Mouse (Mus musculus): ENCODE measurements around the gene Kmt5b. TPM values are rescaled to one million over a fixed set of nuclear protein-coding genes. Genes with fewer than 3 reads are reported as not detected.

Gene Kmt5b
- polyA plus RNA-seq, 1 experiment from 2014 or later: 35.0 TPM

- peak; percentile 62 for ATAC-seq
These were observed 52.8 kb downstream of the Kmt5b start for GRCm38 (mm10) chr19:3819899-3820444.

GRCm38 (mm10) chr19:3825044-3825443 is 57.8 kb downstream of the Kmt5b start:
- TF ChIP-seq CTCF (IDR thresholded peaks at IDR 0.05): no peak
- no peak for ATAC-seq
- ChIA-PET CTCF (no interaction called here), POLR2A (interaction anchor here (1.1 kb wide), 1 partner anchor 8 kb away, joined by 3 read pairs; no protein-coding TSS in a partner anchor)
- DNase-seq (ENCODE audit: low read depth, low spot score): no peak
- no peaks in the 10 kb centered on the region for H3K27me3 ChIP-seq
- in situ Hi-C loops (cut with MboI; ENCODE audit: low pct_unique_long_range_greater_than_20kb): no loop called here

More at GRCm38 (mm10) chr19:3819899-3820444, 52.8 kb downstream of the Kmt5b start:
- in situ Hi-C loops (cut with MboI; ENCODE audit: low pct_unique_long_range_greater_than_20kb): no loop called here
- TF ChIP-seq CTCF (IDR thresholded peaks at IDR 0.05): no peak
- ChIA-PET CTCF (interaction anchor here (0.6 to 1.8 kb wide), 3 partner anchors 10 to 30 kb away, joined by 3 to 6 read pairs (median 4); no protein-coding TSS in a partner anchor), POLR2A (no interaction called here)
- DNase-seq (ENCODE audit: low read depth, low spot score): no peak
- H3K27me3 ChIP-seq: no peaks in the 10 kb centered on the region

GRCm38 (mm10) chr19:3829863-3830262 is 62.6 kb downstream of the Kmt5b start:
- ATAC-seq (no peak), DNase-seq (ENCODE audit: low read depth, low spot score) (no peak)
- in situ Hi-C loops (cut with MboI; ENCODE audit: low pct_unique_long_range_greater_than_20kb): no loop called here
- ChIA-PET POLR2A (no interaction called here), CTCF (interaction anchor here (1.2 kb wide), 1 partner anchor 10 kb away, joined by 3 read pairs; no protein-coding TSS in a partner anchor)
- H3K27me3 ChIP-seq: no peaks in the 10 kb centered on the region
- no peak for TF ChIP-seq CTCF (IDR thresholded peaks at IDR 0.05)

- in situ Hi-C loops (cut with MboI; ENCODE audit: low pct_unique_long_range_greater_than_20kb): no loop called here
- H3K27me3 ChIP-seq: no peaks in the 10 kb centered on the region
- CTCF ChIA-PET: interaction anchor here (1.4 kb wide), 1 partner anchor 12 kb away, joined by 6 read pairs; no protein-coding TSS in a partner anchor
- TF ChIP-seq CTCF (IDR thresholded peaks at IDR 0.05): no peak
- POLR2A ChIA-PET: interaction anchor here (0.6 to 0.9 kb wide), 2 partner anchors 9 to 641 kb away, joined by 3 read pairs; no protein-coding TSS in a partner anchor
- ATAC-seq: no peak
- no peak for DNase-seq (ENCODE audit: low read depth, low spot score)
These were observed 64.5 kb downstream of the Kmt5b start for GRCm38 (mm10) chr19:3831716-3832115.

GRCm38 (mm10) chr19:3832851-3833353 is 65.7 kb downstream of the Kmt5b start:
- in situ Hi-C loops (cut with MboI; ENCODE audit: low pct_unique_long_range_greater_than_20kb): no loop called here
- ChIA-PET POLR2A (interaction anchor here (0.6 to 0.8 kb wide), 2 partner anchors 8 to 18 kb away, joined by 3 read pairs; no protein-coding TSS in a partner anchor), CTCF (interaction anchor here (0.7 to 0.9 kb wide), 2 partner anchors 16 to 18 kb away, joined by 3 to 5 read pairs; no protein-coding TSS in a partner anchor)
- TF ChIP-seq CTCF (IDR thresholded peaks at IDR 0.05): no peak
- H3K27me3 ChIP-seq: no peaks in the 10 kb centered on the region
- DNase-seq (ENCODE audit: low read depth, low spot score) (no peak), ATAC-seq (peak; percentile 85)

GRCm38 (mm10) chr19:3834301-3834700 is 67.1 kb downstream of the Kmt5b start:
- no peaks in the 10 kb centered on the region for H3K27me3 ChIP-seq
- ChIA-PET POLR2A (no interaction called here), CTCF (no interaction called here)
- ATAC-seq (no peak), DNase-seq (ENCODE audit: low read depth, low spot score) (no peak)
- in situ Hi-C loops (cut with MboI; ENCODE audit: low pct_unique_long_range_greater_than_20kb): no loop called here
- TF ChIP-seq CTCF (IDR thresholded peaks at IDR 0.05): no peak

GRCm38 (mm10) chr19:3836791-3837190 is 69.6 kb downstream of the Kmt5b start:
- ChIA-PET CTCF (interaction anchor here (1.1 to 1.4 kb wide), 2 partner anchors 9 to 12 kb away, joined by 3 read pairs; no protein-coding TSS in a partner anchor), POLR2A (no interaction called here)
- no peak for DNase-seq (ENCODE audit: low read depth, low spot score)
- in situ Hi-C loops (cut with MboI; ENCODE audit: low pct_unique_long_range_greater_than_20kb): no loop called here
- no peaks in the 10 kb centered on the region for H3K27me3 ChIP-seq
- no peak for TF ChIP-seq CTCF (IDR thresholded peaks at IDR 0.05)
- no peak for ATAC-seq

GRCm38 (mm10) chr19:3838931-3839330 is 71.7 kb downstream of the Kmt5b start:
- ATAC-seq (no peak), DNase-seq (ENCODE audit: low read depth, low spot score) (peak; percentile 34)
- POLR2A ChIA-PET: interaction anchor here (0.6 to 1.8 kb wide), 3 partner anchors 11 to 28 kb away, joined by 3 to 9 read pairs (median 5); no protein-coding TSS in a partner anchor
- no peak for TF ChIP-seq CTCF (IDR thresholded peaks at IDR 0.05)
- CTCF ChIA-PET: interaction anchor here (1.0 kb wide), 1 partner anchor 10 kb away, joined by 3 read pairs; no protein-coding TSS in a partner anchor
- no peaks in the 10 kb centered on the region for H3K27me3 ChIP-seq
- in situ Hi-C loops (cut with MboI; ENCODE audit: low pct_unique_long_range_greater_than_20kb): no loop called here

GRCm38 (mm10) chr19:3839686-3840085 is 72.5 kb downstream of the Kmt5b start:
- in situ Hi-C loops (cut with MboI; ENCODE audit: low pct_unique_long_range_greater_than_20kb): no loop called here
- DNase-seq (ENCODE audit: low read depth, low spot score) (peak; percentile 38), ATAC-seq (peak; percentile 73)
- no peaks in the 10 kb centered on the region for H3K27me3 ChIP-seq
- no peak for TF ChIP-seq CTCF (IDR thresholded peaks at IDR 0.05)
- POLR2A ChIA-PET: interaction anchor here (0.6 to 1.8 kb wide), 6 partner anchors 8 to 29 kb away, joined by 3 to 9 read pairs (median 4); no protein-coding TSS in a partner anchor
- CTCF ChIA-PET: interaction anchor here (1.0 to 2.0 kb wide), 2 partner anchors 9 to 11 kb away, joined by 3 to 10 read pairs; partner anchors contain the start of gene Chka

GRCm38 (mm10) chr19:3840214-3840651 is 73.0 kb downstream of the Kmt5b start:
- in situ Hi-C loops (cut with MboI; ENCODE audit: low pct_unique_long_range_greater_than_20kb): no loop called here
- TF ChIP-seq CTCF (IDR thresholded peaks at IDR 0.05): no peak
- CTCF ChIA-PET: interaction anchor here (2.0 kb wide), 1 partner anchor 10 kb away, joined by 10 read pairs; the partner anchor contains the start of gene Chka
- no peak for ATAC-seq
- POLR2A ChIA-PET: interaction anchor here (0.7 to 1.8 kb wide), 5 partner anchors 9 to 508 kb away, joined by 3 to 9 read pairs (median 4); no protein-coding TSS in a partner anchor
- no peaks in the 10 kb centered on the region for H3K27me3 ChIP-seq
- DNase-seq (ENCODE audit: low read depth, low spot score): no peak
